Mouse (Mus musculus) gonadal fat pad, adult 2 months (tissue): ENCODE data around the gene Lrrc38. TPM values are rescaled to one million over a fixed set of nuclear protein-coding genes. Genes with fewer than 3 reads are reported as not detected.

Source experiments
- DNase-seq: peaks from one replicate; pipeline ENCODE4 v3.0.0-alpha.2; 2012; ENCODE audit warnings: low read depth
- polyA plus RNA-seq: library from polyadenylated mRNA; depleted of rRNA; stranded (reverse); fragments of >200 nt; gene quantifications from 2 replicates; pipeline ENCODE4 v1.2.3, GENCODE M21; 2012; rRNA removed

Gene Lrrc38
- polyA plus RNA-seq, 1 experiment, result not detected

GRCm38 (mm10) chr4:143350047-143351015, 774 bp downstream of the Lrrc38 start:
- no peak for DNase-seq

GRCm38 (mm10) chr4:143352301-143352700, 2.7 kb downstream of the Lrrc38 start:
- no peak for DNase-seq

GRCm38 (mm10) chr4:143361520-143361919, 12.0 kb downstream of the Lrrc38 start:
- DNase-seq, result no peak

GRCm38 (mm10) chr4:143366415-143367041, 17.0 kb downstream of the Lrrc38 start:
- no peak for DNase-seq

GRCm38 (mm10) chr4:143379480-143379879, 29.9 kb downstream of the Lrrc38 start:
- no peak for DNase-seq

- DNase-seq, result no peak
Measured at GRCm38 (mm10) chr4:143379931-143380715, 30.6 kb downstream of the Lrrc38 start.

- DNase-seq, result no peak
Measured at GRCm38 (mm10) chr4:143380716-143381004, 31.1 kb downstream of the Lrrc38 start.

- no peak for DNase-seq
Measured at GRCm38 (mm10) chr4:143382163-143382562, 32.6 kb downstream of the Lrrc38 start.

GRCm38 (mm10) chr4:143383646-143384045, 34.1 kb downstream of the Lrrc38 start:
- DNase-seq, result no peak

- DNase-seq, result no peak
Measured at GRCm38 (mm10) chr4:143388955-143389702, 39.6 kb downstream of the Lrrc38 start.

GRCm38 (mm10) chr4:143394181-143394580, 44.6 kb downstream of the Lrrc38 start, which contains the start of gene Pramel1:
Pramel1 (plus strand) TSS chr4:143394428.
- no peak for DNase-seq

GRCm38 (mm10) chr4:143411566-143412218, 62.1 kb downstream of the Lrrc38 start:
- DNase-seq, result peak; percentile 59

GRCm38 (mm10) chr4:143412219-143413092, 62.9 kb downstream of the Lrrc38 start, which contains the start of gene Pramef8:
Pramef8 (plus strand) TSS chr4:143412426.
- DNase-seq, result peak; percentile 77

- no peak for DNase-seq
Measured at GRCm38 (mm10) chr4:143413621-143414020, 64.1 kb downstream of the Lrrc38 start.

GRCm38 (mm10) chr4:143414121-143414520, 64.6 kb downstream of the Lrrc38 start:
- DNase-seq, result no peak

Other genes with a start within 250 kb of the Lrrc38 start
- gene Prdm2, start 136.8 kb upstream of the Lrrc38 start, polyA plus RNA-seq, result 10.5 and 16.0 TPM in 2 replicates
- gene Pdpn, start 50.2 kb upstream of the Lrrc38 start, polyA plus RNA-seq, result 18.6 and 18.8 TPM in 2 replicates
- gene Pramel1, start 44.7 kb downstream of the Lrrc38 start, polyA plus RNA-seq, result not detected in 2 replicates
- gene Pramef8, start 62.7 kb downstream of the Lrrc38 start, polyA plus RNA-seq, result 7.9 and 8.3 TPM in 2 replicates
- not detected in 2 replicates for gene Oog4, start 100.6 kb downstream of the Lrrc38 start, polyA plus RNA-seq
- gene Gm13043, start 161.6 kb downstream of the Lrrc38 start, polyA plus RNA-seq, result not detected in 2 replicates
- gene Gm13040, start 186.2 kb downstream of the Lrrc38 start, polyA plus RNA-seq, result not detected in 2 replicates
- gene BC080695, start 201.9 kb downstream of the Lrrc38 start, polyA plus RNA-seq, result not detected in 2 replicates
- gene Gm13057, start 202.0 kb downstream of the Lrrc38 start, polyA plus RNA-seq, result not detected in 2 replicates